Mouse (Mus musculus) ES-Bruce4 (cell line): ENCODE results near the gene Tmem185b. TPM values are rescaled to one million over a fixed set of nuclear protein-coding genes. Genes with fewer than 3 reads are reported as not detected.

ENCODE experiments used
- H3K27ac ChIP-seq: 2 replicates; pipeline ENCODE4 v1.5.1; 2012; ENCODE audit warnings: low read length, inconsistent platforms; ENCODE audit not compliant: insufficient read depth
- H3K27me3 ChIP-seq: 2 replicates; pipeline ENCODE4 v1.6.1; 2012; ENCODE audit warnings: mild to moderate bottlenecking, low read length, inconsistent platforms; ENCODE audit not compliant: control insufficient read depth, poor library complexity, insufficient read depth, severe bottlenecking
- H3K36me3 ChIP-seq: 2 replicates; pipeline ENCODE4 v1.6.1; 2012; ENCODE audit warnings: inconsistent platforms, mild to moderate bottlenecking, low read length, moderate library complexity; ENCODE audit not compliant: control insufficient read depth, poor library complexity, insufficient read depth, severe bottlenecking
- H3K4me1 ChIP-seq: one replicate; pipeline ENCODE4 v1.8.1; 2011; ENCODE audit warnings: low read length; ENCODE audit not compliant: control insufficient read depth, insufficient read depth
- H3K4me3 ChIP-seq: 2 replicates; pipeline ENCODE4 v1.5.1; 2011; ENCODE audit warnings: low read depth, mild to moderate bottlenecking, low read length
- H3K9ac ChIP-seq: 2 replicates; pipeline ENCODE4 v1.6.1; 2012; ENCODE audit warnings: low read depth, mild to moderate bottlenecking, inconsistent platforms; ENCODE audit not compliant: poor library complexity, severe bottlenecking
- H3K9me3 ChIP-seq: replicated peaks from 2 replicates; pipeline ENCODE4 v1.6.1; 2012; ENCODE audit warnings: mild to moderate bottlenecking, low read length, inconsistent platforms; ENCODE audit not compliant: control insufficient read depth, poor library complexity, insufficient read depth, severe bottlenecking
- CTCF ChIP-seq: IDR thresholded peaks from one replicate; pipeline ENCODE4 v1.8.1; 2011; ENCODE audit warnings: low read depth, low read length
- EP300 ChIP-seq: IDR thresholded peaks from 2 replicates; pipeline ENCODE4 v1.6.1; 2011; ENCODE audit warnings: low read depth, low read length; ENCODE audit not compliant: insufficient read depth
- POLR2A ChIP-seq: IDR thresholded peaks from one replicate; pipeline ENCODE4 v1.8.1; 2011; ENCODE audit warnings: low read length; ENCODE audit not compliant: insufficient read depth
- polyA plus RNA-seq: library from polyadenylated mRNA; stranded (reverse); fragments of >200 nt; gene quantifications from 2 replicates; pipeline ENCODE4 v1.2.4, GENCODE M21; 2011; ENCODE audit warnings: low read depth; ENCODE audit not compliant: missing spikeins, insufficient read depth, insufficient read length

The Tmem185b gene
- polyA plus RNA-seq, 1 experiment = 8.9 TPM

DNA sequence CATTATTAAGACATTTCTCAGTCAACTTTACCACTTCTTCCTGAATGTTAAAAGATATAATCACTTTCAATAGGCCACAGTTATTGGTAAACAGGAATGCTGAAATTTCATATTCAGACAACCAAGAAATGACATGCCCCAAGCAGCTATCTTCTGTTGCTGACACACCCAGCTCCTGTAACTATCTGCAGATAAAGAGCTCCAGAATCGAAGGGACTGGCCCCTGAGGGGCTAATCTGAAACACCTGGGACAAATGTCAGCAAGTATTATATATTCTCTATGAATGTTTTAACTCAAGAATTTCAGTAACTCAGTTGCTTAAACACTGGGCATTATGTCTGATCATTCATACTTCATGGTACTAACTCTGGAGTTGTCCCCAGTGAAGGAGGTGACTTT, 44.2 kb downstream of the Tmem185b start:
- Histone ChIP-seq H3K9me3 (no peaks in the 10 kb centered on the region), H3K4me3 (no peak overlapping the region), H3K36me3 (peaks cover 7% of the 10 kb centered on the region; the same call in 1 of the 2 replicates), H3K27me3 (no peaks in the 10 kb centered on the region), H3K9ac (no peak overlapping the region), H3K4me1 (no peaks in the 10 kb centered on the region), H3K27ac (no peak overlapping the region)
- TF ChIP-seq CTCF (no peak), EP300 (no peak), POLR2A (no peak)

Other genes starting within 250 kb of the Tmem185b start
- 1.2 and 1.9 TPM in 2 replicates for gene Inhbb, start 103.9 kb upstream of the Tmem185b start, polyA plus RNA-seq
- gene Ralb, start 21.4 kb upstream of the Tmem185b start, polyA plus RNA-seq = 54.8 and 56.9 TPM in 2 replicates
- 48.2 and 49.7 TPM in 2 replicates for gene Epb41l5, start 122.8 kb downstream of the Tmem185b start, polyA plus RNA-seq